Mouse (Mus musculus): Measurements from ENCODE around the gene Fcgbp.

DNA sequence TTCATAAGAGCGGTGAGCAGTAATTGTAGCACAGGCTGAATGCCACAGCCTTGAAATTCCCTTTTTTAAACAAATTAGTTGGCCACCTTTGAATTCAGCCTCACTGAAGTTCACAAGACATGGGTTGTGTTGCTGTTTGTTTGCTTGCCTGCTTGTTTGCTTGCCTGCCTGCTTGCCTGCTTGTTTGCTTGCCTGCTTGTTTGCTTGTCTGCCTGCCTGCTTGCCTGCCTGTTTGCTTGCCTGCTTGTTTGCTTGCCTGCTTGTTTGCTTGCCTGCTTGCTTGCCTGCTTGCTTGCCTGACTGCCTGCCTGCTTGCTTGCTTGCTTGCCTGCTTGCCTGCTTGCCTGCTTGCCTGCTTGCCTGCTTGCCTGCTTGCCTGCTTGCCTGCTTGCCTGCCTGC, 11.1 kb upstream of the Fcgbp start:
- no peak for TF ChIP-seq CTCF (IDR thresholded peaks at IDR 0.05; ENCODE audit: insufficient read depth, low read depth, low read length)
- TF ChIP-seq POLR2A (IDR thresholded peaks at IDR 0.05; ENCODE audit: insufficient read depth, low read depth, low read length), result no peak
